Mouse (Mus musculus): ENCODE data around the gene Kif22.

The Kif22 gene

GRCm38 (mm10) chr7:126984667-126985444 is 57.4 kb downstream of the Kif22 start:
- no peak for DNase-seq (ENCODE audit: low read depth, low spot score)

- no peak for DNase-seq (ENCODE audit: low read depth, low spot score)
Observed at GRCm38 (mm10) chr7:126983113-126983512, 59.2 kb downstream of the Kif22 start.

DNA sequence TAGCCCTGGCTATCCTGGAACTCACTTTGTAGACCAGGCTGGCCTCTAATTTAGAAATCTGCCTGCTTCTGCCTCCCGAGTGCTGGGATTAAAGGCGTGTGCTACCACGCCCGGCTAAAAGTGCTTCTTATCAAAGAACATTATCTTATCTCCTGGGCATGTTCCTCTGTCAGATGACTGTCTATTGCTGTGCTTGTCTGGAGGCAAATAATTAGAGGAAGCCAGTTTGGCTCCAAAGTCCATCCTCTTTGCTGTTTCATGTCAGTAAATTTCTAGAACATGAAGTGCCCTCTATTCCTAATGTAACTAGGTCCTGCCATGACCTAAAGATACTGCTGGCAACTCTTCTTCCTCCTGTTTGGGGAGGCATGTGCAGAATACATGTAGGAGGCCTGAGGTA is 60.2 kb downstream of the Kif22 start:
- no peak for DNase-seq (ENCODE audit: low read depth, low spot score)

DNA sequence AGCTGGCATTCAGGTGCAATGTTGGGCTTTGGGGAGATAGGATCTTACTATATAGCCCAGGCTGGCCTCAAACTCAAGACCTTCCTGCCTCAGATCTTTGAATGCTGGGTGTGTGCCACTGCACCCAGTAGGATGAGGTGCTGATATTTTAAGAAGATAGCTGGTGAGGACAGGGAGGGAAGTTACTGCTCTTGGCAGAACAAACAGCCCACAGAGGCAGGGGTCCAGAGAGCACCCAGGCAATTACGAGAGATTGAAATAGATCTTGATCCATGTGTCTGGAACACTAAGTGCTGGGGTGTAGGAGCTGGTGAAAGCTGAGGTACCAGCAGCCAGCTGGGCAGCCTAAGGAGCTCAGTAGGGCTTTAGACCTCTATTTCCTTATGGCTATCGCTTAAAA is 60.7 kb downstream of the Kif22 start:
- no peak for DNase-seq (ENCODE audit: low read depth, low spot score)

DNA sequence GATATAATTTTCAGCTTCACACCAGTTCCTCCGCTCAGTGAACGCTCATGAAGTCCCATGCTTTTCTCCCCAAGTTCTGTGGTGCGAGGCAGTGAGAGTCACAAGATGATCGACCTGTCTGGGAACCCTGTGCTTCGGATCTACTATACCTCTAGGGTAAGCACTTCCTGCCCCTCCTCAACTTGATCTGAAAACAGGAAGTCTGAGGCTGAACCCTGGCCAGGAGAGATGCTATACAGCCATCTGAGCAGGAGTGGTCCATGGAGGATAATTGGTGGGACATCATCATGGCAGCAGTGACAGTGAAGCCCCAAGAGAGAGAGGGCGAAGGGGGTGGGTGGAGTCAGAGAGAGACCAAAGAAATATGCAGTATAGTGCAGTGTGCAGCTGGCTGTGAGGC is 63.4 kb downstream of the Kif22 start:
- no peak for DNase-seq (ENCODE audit: low read depth, low spot score)
